Mouse (Mus musculus): ENCODE measurements around the gene Tnrc6c. TPM values are rescaled to one million over a fixed set of nuclear protein-coding genes. Genes with fewer than 3 reads are reported as not detected.

The Tnrc6c gene
- polyA plus RNA-seq, 1 experiment from 2014 or later: 4.7 TPM

- Histone ChIP-seq H3K4me3 (peak overlapping the region; percentile 92), H3K9me3 (replicated peaks) (no peaks in the 10 kb centered on the region), H3K4me2 (peak overlapping the region; percentile 95), H3K36me3 (peaks cover 58% of the 10 kb centered on the region), H3K27me3 (replicated peaks) (no peaks in the 10 kb centered on the region; the same call in 1 of the 2 replicates), H3K9ac (peak overlapping the region; percentile 90), H3K4me1 (peaks cover 64% of the 10 kb centered on the region), H3K27ac (peak overlapping the region; percentile 100)
- WGBS (ENCODE audit: insufficient replicate concordance): 92% methylated on average over 11 of the region's 11 CpGs
- ATAC-seq: no peak
Measured at GRCm38 (mm10) chr11:117778031-117778430, 123.9 kb downstream of the Tnrc6c start.

DNA sequence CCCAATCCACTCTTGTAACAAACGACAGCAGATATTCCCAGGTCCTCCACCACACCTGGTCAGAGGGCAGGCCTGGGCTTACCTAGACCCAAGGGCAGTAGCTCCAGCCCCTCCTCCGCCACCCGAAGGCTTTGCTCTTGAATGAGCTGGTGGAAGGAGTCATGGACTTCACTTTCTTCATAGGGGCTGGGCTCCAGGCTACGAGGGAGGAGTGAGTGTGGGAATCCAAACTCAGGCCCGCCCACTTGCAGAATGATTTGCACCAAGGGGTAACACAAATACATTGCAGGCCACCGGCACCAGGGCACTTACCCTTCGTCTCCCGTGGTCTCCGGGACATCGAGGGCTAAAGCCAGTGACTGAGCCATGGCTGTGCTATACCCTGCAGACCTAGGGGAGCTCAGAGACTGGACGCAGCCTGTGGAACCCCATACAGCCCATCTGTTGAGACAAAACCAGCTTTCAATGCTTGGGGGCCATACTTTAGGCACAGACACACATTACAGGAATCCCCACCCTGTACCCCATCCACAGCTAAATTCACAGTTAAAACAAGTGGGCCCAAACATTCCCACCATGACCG lies 124.9 kb downstream of the Tnrc6c start:
- no peak for ATAC-seq
- Histone ChIP-seq H3K4me3 (peak overlapping the region; percentile 92), H3K27ac (peak overlapping the region; percentile 100), H3K27me3 (replicated peaks) (no peaks in the 10 kb centered on the region; the same call in none of the 2 replicates), H3K4me2 (peak overlapping the region; percentile 95), H3K9ac (peak overlapping the region; percentile 90), H3K9me3 (replicated peaks) (no peaks in the 10 kb centered on the region), H3K4me1 (peaks cover 67% of the 10 kb centered on the region), H3K36me3 (peaks cover 52% of the 10 kb centered on the region)
- 33% methylated on average over 12 of the region's 12 CpGs for WGBS (ENCODE audit: insufficient replicate concordance)

GRCm38 (mm10) chr11:117779434-117780198 lies 125.5 kb downstream of the Tnrc6c start:
- H3K9me3 ChIP-seq (replicated peaks): no peaks in the 10 kb centered on the region
- peak overlapping the region; percentile 95 for H3K4me2 ChIP-seq
- ATAC-seq: 0 out of 2 replicates have a peak, but pooled peaks have one; percentile 22
- H3K27me3 ChIP-seq (replicated peaks): no peaks in the 10 kb centered on the region; the same call in none of the 2 replicates
- peak overlapping the region; percentile 100 for H3K27ac ChIP-seq
- peaks cover 74% of the 10 kb centered on the region for H3K4me1 ChIP-seq
- peak overlapping the region; percentile 90 for H3K9ac ChIP-seq
- peak overlapping the region; percentile 92 for H3K4me3 ChIP-seq
- whole genome bisulfite sequencing (ENCODE audit: insufficient replicate concordance): under 1% methylated on average over 38 of the region's 38 CpGs
- peaks cover 52% of the 10 kb centered on the region for H3K36me3 ChIP-seq

GRCm38 (mm10) chr11:117780199-117780515 lies 126.1 kb downstream of the Tnrc6c start:
- H3K27me3 ChIP-seq (replicated peaks): no peaks in the 10 kb centered on the region; the same call in none of the 2 replicates
- peak overlapping the region; percentile 95 for H3K4me2 ChIP-seq
- peaks cover 79% of the 10 kb centered on the region for H3K4me1 ChIP-seq
- H3K4me3 ChIP-seq: peak overlapping the region; percentile 92
- peaks cover 52% of the 10 kb centered on the region for H3K36me3 ChIP-seq
- peak; percentile 5; the same call in 1 of the 2 replicates for ATAC-seq
- peak overlapping the region; percentile 100 for H3K27ac ChIP-seq
- WGBS (ENCODE audit: insufficient replicate concordance): under 1% methylated on average over 17 of the region's 17 CpGs
- peak overlapping the region; percentile 90 for H3K9ac ChIP-seq
- no peaks in the 10 kb centered on the region for H3K9me3 ChIP-seq (replicated peaks)

- H3K4me1 ChIP-seq: peaks cover 82% of the 10 kb centered on the region
Measured at GRCm38 (mm10) chr11:117780582-117781111, 126.6 kb downstream of the Tnrc6c start.

DNA sequence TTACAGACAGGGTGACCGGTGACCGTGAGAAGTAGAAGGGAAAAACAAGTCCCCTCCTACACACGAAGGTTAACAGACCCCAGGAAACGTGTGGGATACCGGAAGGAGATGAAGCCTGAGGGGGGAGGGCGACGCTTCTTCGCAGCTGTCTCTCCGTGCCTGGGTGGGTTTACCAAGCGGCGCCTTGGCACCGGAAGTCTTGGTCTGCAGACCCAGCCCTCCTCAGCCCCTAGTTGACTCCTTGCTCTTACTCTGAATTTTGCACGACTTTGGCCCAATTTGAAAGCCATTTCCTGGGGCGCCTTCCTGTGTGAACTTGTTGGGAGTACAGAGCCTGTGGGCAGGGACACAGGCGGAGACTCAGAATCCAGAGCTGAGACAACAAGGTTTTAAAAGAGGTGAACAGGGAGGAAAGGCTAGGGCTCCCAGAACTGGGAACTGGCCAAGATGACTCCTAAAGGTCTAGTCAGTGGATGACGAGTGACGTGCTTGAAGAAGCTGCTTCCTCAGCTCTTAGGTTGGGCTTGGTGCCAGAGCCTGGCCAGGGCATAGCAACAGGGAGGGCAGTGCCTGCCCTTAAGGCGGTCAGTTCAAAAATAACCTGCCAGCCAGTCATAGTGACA lies 127.2 kb downstream of the Tnrc6c start:
- H3K27ac ChIP-seq: peak overlapping the region; percentile 100
- H3K27me3 ChIP-seq (replicated peaks): no peaks in the 10 kb centered on the region; the same call in none of the 2 replicates
- H3K9me3 ChIP-seq (replicated peaks): no peaks in the 10 kb centered on the region
- H3K4me3 ChIP-seq: peak overlapping the region; percentile 92
- WGBS (ENCODE audit: insufficient replicate concordance): 2% methylated on average over 18 of the region's 18 CpGs
- peaks cover 52% of the 10 kb centered on the region for H3K36me3 ChIP-seq
- H3K4me2 ChIP-seq: peak overlapping the region; percentile 95
- peak overlapping the region; percentile 90 for H3K9ac ChIP-seq
- ATAC-seq: 0 out of 2 replicates have a peak, but pooled peaks have one; percentile 4
- peaks cover 82% of the 10 kb centered on the region for H3K4me1 ChIP-seq

More at GRCm38 (mm10) chr11:117780582-117781111, 126.6 kb downstream of the Tnrc6c start:
- peak overlapping the region; percentile 92 for H3K4me3 ChIP-seq
- H3K9ac ChIP-seq: peak overlapping the region; percentile 90
- H3K9me3 ChIP-seq (replicated peaks): no peaks in the 10 kb centered on the region
- peaks cover 52% of the 10 kb centered on the region for H3K36me3 ChIP-seq
- H3K4me2 ChIP-seq: peak overlapping the region; percentile 95
- peak; percentile 79 for ATAC-seq
- WGBS (ENCODE audit: insufficient replicate concordance): under 1% methylated on average over 19 of the region's 19 CpGs
- H3K27me3 ChIP-seq (replicated peaks): no peaks in the 10 kb centered on the region; the same call in none of the 2 replicates
- peak overlapping the region; percentile 100 for H3K27ac ChIP-seq

GRCm38 (mm10) chr11:117781993-117782704 lies 128.1 kb downstream of the Tnrc6c start, which contains the start of the genes Tmc8 and Tmc6:
TSS of gene Tmc8 (plus strand) at chr11:117782076.
TSS of gene Tmc6 (minus strand) at chr11:117782198.
- ATAC-seq: peak; percentile 69
- peaks cover 81% of the 10 kb centered on the region for H3K4me1 ChIP-seq
- no peaks in the 10 kb centered on the region for H3K9me3 ChIP-seq (replicated peaks)
- WGBS (ENCODE audit: insufficient replicate concordance): 3% methylated on average over 24 of the region's 24 CpGs
- peak within 1 kb of the TSS; percentile 95 for H3K4me2 ChIP-seq
- peaks cover 52% of the 10 kb centered on the region for H3K36me3 ChIP-seq
- peak within 1 kb of the TSS; percentile 100 for H3K27ac ChIP-seq
- H3K4me3 ChIP-seq: peak within 1 kb of the TSS; percentile 92
- no peaks in the 10 kb centered on the region; the same call in none of the 2 replicates for H3K27me3 ChIP-seq (replicated peaks)
- peak within 1 kb of the TSS; percentile 90 for H3K9ac ChIP-seq

GRCm38 (mm10) chr11:117782705-117783034 lies 128.6 kb downstream of the Tnrc6c start:
- H3K36me3 ChIP-seq: peaks cover 52% of the 10 kb centered on the region
- H3K4me1 ChIP-seq: peaks cover 76% of the 10 kb centered on the region
- no peak for ATAC-seq
- H3K27me3 ChIP-seq (replicated peaks): no peaks in the 10 kb centered on the region; the same call in none of the 2 replicates
- H3K4me3 ChIP-seq: peak overlapping the region; percentile 92
- H3K4me2 ChIP-seq: peak overlapping the region; percentile 95
- peak overlapping the region; percentile 90 for H3K9ac ChIP-seq
- no peaks in the 10 kb centered on the region for H3K9me3 ChIP-seq (replicated peaks)
- peak overlapping the region; percentile 100 for H3K27ac ChIP-seq
- WGBS (ENCODE audit: insufficient replicate concordance): 8% methylated on average over 9 of the region's 9 CpGs

DNA sequence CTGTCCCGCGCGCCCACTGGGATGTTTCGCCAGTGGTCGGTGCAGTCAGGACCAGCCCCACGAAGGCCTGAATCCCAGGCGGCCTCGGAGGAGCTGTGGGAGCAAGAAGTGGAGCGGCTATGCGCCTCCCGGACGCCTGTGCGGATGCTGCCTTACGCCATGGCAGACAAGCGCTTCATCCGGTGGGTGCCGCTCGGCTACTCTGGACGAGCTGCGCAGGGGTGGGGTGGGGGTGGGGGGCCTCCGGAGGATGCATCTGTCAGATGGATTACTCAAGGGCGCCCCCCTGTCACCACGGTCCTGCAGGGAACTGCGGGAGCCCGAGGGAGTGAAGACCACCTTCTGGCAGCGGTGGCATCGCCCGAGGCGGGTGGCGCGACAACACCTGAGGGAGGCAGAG lies 129.0 kb downstream of the Tnrc6c start:
- Histone ChIP-seq H3K27me3 (replicated peaks) (no peaks in the 10 kb centered on the region; the same call in none of the 2 replicates), H3K9me3 (replicated peaks) (no peaks in the 10 kb centered on the region), H3K4me3 (peak overlapping the region; percentile 92), H3K9ac (peak overlapping the region; percentile 90), H3K27ac (peak overlapping the region; percentile 100), H3K36me3 (peaks cover 52% of the 10 kb centered on the region), H3K4me1 (peaks cover 72% of the 10 kb centered on the region), H3K4me2 (peak overlapping the region; percentile 95)
- under 1% methylated on average over 31 of the region's 31 CpGs for WGBS (ENCODE audit: insufficient replicate concordance)
- ATAC-seq: no peak

- 36% methylated on average over 10 of the region's 10 CpGs for WGBS (ENCODE audit: insufficient replicate concordance)
- ATAC-seq: peak; percentile 36; the same call in 1 of the 2 replicates
- no peaks in the 10 kb centered on the region for H3K9me3 ChIP-seq (replicated peaks)
- H3K4me1 ChIP-seq: peaks cover 65% of the 10 kb centered on the region
- H3K27ac ChIP-seq: peak overlapping the region; percentile 100
- peak overlapping the region; percentile 90 for H3K9ac ChIP-seq
- peak overlapping the region; percentile 92 for H3K4me3 ChIP-seq
- peak overlapping the region; percentile 95 for H3K4me2 ChIP-seq
- peaks cover 50% of the 10 kb centered on the region for H3K36me3 ChIP-seq
- no peaks in the 10 kb centered on the region; the same call in none of the 2 replicates for H3K27me3 ChIP-seq (replicated peaks)
Measured at GRCm38 (mm10) chr11:117783683-117784309, 129.7 kb downstream of the Tnrc6c start.

Data from liver, embryonic 12.5 days (tissue).